Mouse (Mus musculus) neural tube, postnatal 0 days (tissue): ENCODE results near the gene Olfr1093. TPM values are rescaled to one million over a fixed set of nuclear protein-coding genes. Genes with fewer than 3 reads are reported as not detected.

Experiments
- polyA plus RNA-seq: library from polyadenylated mRNA; unstranded; fragments of >200 nt; fragmentation: Nextera tagmentation; extraction: Ambion mirVana; gene quantifications from 2 replicates; pipeline ENCODE4 v1.2.1, GENCODE M21; 2015

Olfr1093 gene
- not detected in 2 replicates for polyA plus RNA-seq

DNA sequence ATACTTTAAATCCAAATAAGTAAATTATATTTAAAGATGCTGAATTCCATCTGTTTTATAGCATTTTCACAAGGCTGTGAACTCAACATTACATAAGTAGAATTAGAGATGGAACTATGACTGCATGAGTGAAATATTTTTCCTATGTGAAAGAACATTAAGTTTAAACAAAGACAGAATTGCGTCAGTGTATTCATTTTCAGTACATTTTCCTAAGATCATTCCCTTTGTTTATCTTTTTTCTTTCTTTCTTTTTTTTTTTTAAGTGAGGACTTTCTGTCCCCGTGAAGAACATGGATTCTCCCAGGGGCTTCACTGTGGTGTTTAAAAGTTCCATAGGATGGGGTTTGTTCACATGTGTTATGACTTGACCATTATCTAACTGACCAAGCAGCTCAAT is at the start of gene Olfr1093:
TSS of gene Olfr1093 (plus strand) at position 301 of the 400 bp plus-strand sequence.

DNA sequence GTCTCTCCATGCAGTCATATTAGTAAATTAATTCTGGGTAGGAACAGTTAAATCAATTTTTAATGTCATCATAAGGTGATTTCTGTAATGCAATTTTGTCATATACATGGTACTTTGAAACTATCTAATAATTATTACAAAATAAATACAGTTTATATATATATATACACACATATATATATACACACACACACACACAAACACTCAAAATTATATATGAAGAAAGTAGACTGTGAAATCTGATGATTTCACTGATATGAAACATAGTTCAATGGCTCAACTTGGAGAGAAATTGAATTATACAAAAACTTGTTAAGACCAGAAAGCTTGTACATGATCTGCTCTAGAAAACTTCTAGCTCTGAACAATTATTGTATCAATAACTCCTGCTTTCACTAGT is 48.7 kb upstream of the Olfr1093 start, which contains the start of gene Olfr1089:
TSS of gene Olfr1089 (minus strand) at position 101 of the 400 bp plus-strand sequence.

DNA sequence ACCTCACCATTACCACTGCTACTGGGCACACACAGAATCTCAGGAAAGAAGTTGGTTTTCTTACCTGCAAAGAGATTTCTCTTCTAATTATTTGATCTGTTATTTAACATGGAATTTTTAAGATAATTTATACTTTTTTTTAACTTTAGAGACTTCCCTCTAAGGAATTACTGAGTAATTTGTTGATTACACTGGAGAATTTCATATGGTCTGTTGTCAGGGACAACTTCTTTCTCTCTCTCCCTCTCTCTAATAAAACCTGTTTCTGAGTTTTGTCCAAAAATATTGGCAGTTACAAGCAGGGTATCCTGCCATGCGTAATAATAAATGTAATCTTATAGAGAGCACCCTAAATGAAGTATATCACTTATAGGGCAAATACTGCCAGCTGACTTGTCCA is 23.4 kb upstream of the Olfr1093 start, which contains the start of gene Olfr1090:
TSS of gene Olfr1090 (minus strand) at position 101 of the 400 bp plus-strand sequence.

DNA sequence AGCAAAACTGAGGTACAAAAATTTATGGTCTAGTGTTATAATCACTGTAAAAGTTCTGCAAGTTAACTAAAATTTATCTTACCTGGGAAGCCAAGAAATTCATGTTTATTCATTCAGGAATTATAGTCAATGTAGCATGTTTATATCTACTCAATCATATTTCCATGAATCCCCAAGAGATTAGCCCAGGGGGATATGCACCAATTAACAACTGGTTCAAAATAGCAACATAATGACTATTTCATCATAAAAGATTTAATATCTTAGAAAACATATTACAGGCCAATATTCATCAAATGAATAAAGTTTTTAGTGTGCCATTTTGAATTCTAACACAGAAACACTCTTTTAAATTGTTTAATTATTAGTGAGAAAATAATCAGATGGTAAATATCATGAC is 27.6 kb downstream of the Olfr1093 start, which contains the start of gene Olfr141:
TSS of gene Olfr141 (minus strand) at position 101 of the 400 bp plus-strand sequence.

DNA sequence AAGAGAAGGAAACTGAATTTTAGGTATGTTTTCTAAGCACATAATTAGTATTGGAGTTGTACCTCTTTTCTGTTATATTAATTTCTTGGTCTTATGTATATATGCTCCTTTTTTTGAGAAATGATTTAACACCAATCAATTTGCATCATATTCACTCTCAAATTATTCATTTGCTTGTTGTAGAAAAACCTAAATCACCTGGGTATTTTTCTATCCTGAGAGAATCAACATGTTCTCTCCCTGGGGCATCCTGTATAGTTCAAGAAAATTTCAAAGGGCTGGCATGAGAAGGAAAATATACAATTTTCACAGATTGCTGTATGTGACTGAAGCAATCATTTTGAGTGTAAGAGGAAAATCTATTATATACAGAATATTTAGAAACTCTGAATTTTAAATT is 42.1 kb downstream of the Olfr1093 start, which contains the start of gene Olfr1094:
TSS of gene Olfr1094 (plus strand) at position 301 of the 400 bp plus-strand sequence.

Other genes with a start within 250 kb of the Olfr1093 start
- gene Olfr1079, start 240.0 kb upstream of the Olfr1093 start, polyA plus RNA-seq: not detected in 2 replicates
- gene Olfr1080, start 224.2 kb upstream of the Olfr1093 start, polyA plus RNA-seq: not detected in 2 replicates
- gene Olfr1082, start 183.5 kb upstream of the Olfr1093 start, polyA plus RNA-seq: not detected in 2 replicates
- gene Olfr1084, start 142.8 kb upstream of the Olfr1093 start, polyA plus RNA-seq: not detected in 2 replicates
- not detected in 2 replicates for gene Olfr1085, start 120.5 kb upstream of the Olfr1093 start, polyA plus RNA-seq
- not detected in 2 replicates for gene Olfr1086, start 102.4 kb upstream of the Olfr1093 start, polyA plus RNA-seq
- not detected in 2 replicates for gene Olfr1087, start 84.1 kb upstream of the Olfr1093 start, polyA plus RNA-seq
- not detected in 2 replicates for gene Olfr1089, start 48.8 kb upstream of the Olfr1093 start, polyA plus RNA-seq
- not detected in 2 replicates for gene Olfr1090, start 23.5 kb upstream of the Olfr1093 start, polyA plus RNA-seq
- gene Olfr141, start 27.5 kb downstream of the Olfr1093 start, polyA plus RNA-seq: not detected in 2 replicates
- gene Olfr1094, start 42.2 kb downstream of the Olfr1093 start, polyA plus RNA-seq: not detected in 2 replicates
- gene Olfr1095, start 69.2 kb downstream of the Olfr1093 start, polyA plus RNA-seq: not detected in 2 replicates
- not detected in 2 replicates for gene Gm13723, start 92.3 kb downstream of the Olfr1093 start, polyA plus RNA-seq
- gene Olfr1097, start 109.7 kb downstream of the Olfr1093 start, polyA plus RNA-seq: not detected in 2 replicates
- gene Olfr1098, start 142.1 kb downstream of the Olfr1093 start, polyA plus RNA-seq: not detected in 2 replicates
- not detected in 2 replicates for gene Olfr1099, start 178.2 kb downstream of the Olfr1093 start, polyA plus RNA-seq
- not detected in 2 replicates for gene Olfr1100, start 197.5 kb downstream of the Olfr1093 start, polyA plus RNA-seq
- gene Olfr1101, start 208.7 kb downstream of the Olfr1093 start, polyA plus RNA-seq: not detected in 2 replicates
- not detected in 2 replicates for gene Olfr1102, start 215.9 kb downstream of the Olfr1093 start, polyA plus RNA-seq
- not detected in 2 replicates for gene Olfr1104, start 244.6 kb downstream of the Olfr1093 start, polyA plus RNA-seq